Mouse (Mus musculus) regulatory T cell (primary cell): Measurements from ENCODE around the gene Cspg4.

Experiments used
- in situ Hi-C: fragments of 300-600 bp; cut with MboI, MseI; formaldehyde crosslinking; loops from one replicate; pipeline ENCODE4 v1.15.1; 2025; ENCODE audit warnings: high pct_unique_total_duplicates

Gene Cspg4

GRCm38 (mm10) chr9:56926025-56926360 is 61.2 kb downstream of the Cspg4 start:
- in situ Hi-C loops = loop anchor here (25.0 kb wide), 1 partner anchor 211 kb away; the partner anchor contains the start of genes Man2c1 and Neil1

- in situ Hi-C loops = loop anchor here (25.0 kb wide), 1 partner anchor 211 kb away; the partner anchor contains the start of genes Man2c1 and Neil1
Observed at GRCm38 (mm10) chr9:56926387-56926786, 61.6 kb downstream of the Cspg4 start.

GRCm38 (mm10) chr9:56927191-56928012 is 62.6 kb downstream of the Cspg4 start:
- in situ Hi-C loops = loop anchor here (25.0 kb wide), 1 partner anchor 210 kb away; the partner anchor contains the start of genes Man2c1 and Neil1

GRCm38 (mm10) chr9:56928041-56928811 is 63.4 kb downstream of the Cspg4 start, which contains the start of gene Snx33:
Gene Snx33, minus strand, starts transcription at chr9:56928371.
- in situ Hi-C loops = loop anchor here (25.0 kb wide), 1 partner anchor 209 kb away; the partner anchor contains the start of genes Man2c1 and Neil1

- in situ Hi-C loops = loop anchor here (25.0 kb wide), 1 partner anchor 208 kb away; the partner anchor contains the start of genes Man2c1 and Neil1
Observed at GRCm38 (mm10) chr9:56929496-56929895, 64.7 kb downstream of the Cspg4 start.

- in situ Hi-C loops = loop anchor here (25.0 kb wide), 1 partner anchor 207 kb away; the partner anchor contains the start of genes Man2c1 and Neil1
Observed at GRCm38 (mm10) chr9:56930556-56930955, 65.7 kb downstream of the Cspg4 start.

- in situ Hi-C loops = loop anchor here (5.0 to 25.0 kb wide), 2 partner anchors 135 to 200 kb away; partner anchors contain the start of genes Man2c1, Neil1 and Sin3a
Observed at GRCm38 (mm10) chr9:56936861-56937222, 72.0 kb downstream of the Cspg4 start.

GRCm38 (mm10) chr9:56937223-56938160 is 72.7 kb downstream of the Cspg4 start, which contains the start of gene Imp3:
Gene Imp3, plus strand, starts transcription at chr9:56937475.
- in situ Hi-C loops = loop anchor here (5.0 to 25.0 kb wide), 2 partner anchors 135 to 200 kb away; partner anchors contain the start of genes Man2c1, Neil1 and Sin3a

- in situ Hi-C loops = loop anchor here (5.0 to 25.0 kb wide), 2 partner anchors 134 to 199 kb away; partner anchors contain the start of genes Man2c1, Neil1 and Sin3a
Observed at GRCm38 (mm10) chr9:56938374-56938773, 73.5 kb downstream of the Cspg4 start.

GRCm38 (mm10) chr9:56947481-56947880 is 82.6 kb downstream of the Cspg4 start:
- in situ Hi-C loops = loop anchor here (25.0 kb wide), 1 partner anchor 190 kb away; the partner anchor contains the start of genes Man2c1 and Neil1

- in situ Hi-C loops = loop anchor here (25.0 kb wide), 1 partner anchor 189 kb away; the partner anchor contains the start of genes Man2c1 and Neil1
Observed at GRCm38 (mm10) chr9:56948699-56949098, 83.9 kb downstream of the Cspg4 start.
